Mouse (Mus musculus) ovary, postnatal 14 days (tissue): ENCODE measurements around the gene Nptx1.
A peak's percentile ranks its signal among the peaks of the same experiment; 100 is the strongest.

Source experiments
- DNase-seq: peaks from one replicate; pipeline ENCODE4 v3.0.0; 2022; ENCODE audit warnings: low spot score

The Nptx1 gene

GRCm38 (mm10) chr11:119522779-119523178 is 24.8 kb downstream of the Nptx1 start:
- DNase-seq, result no peak

GRCm38 (mm10) chr11:119521920-119522710 is 25.4 kb downstream of the Nptx1 start:
- no peak for DNase-seq

GRCm38 (mm10) chr11:119520713-119521063 is 26.9 kb downstream of the Nptx1 start:
- DNase-seq, result no peak

GRCm38 (mm10) chr11:119520005-119520712 is 27.4 kb downstream of the Nptx1 start:
- no peak for DNase-seq

GRCm38 (mm10) chr11:119519387-119519786 is 28.2 kb downstream of the Nptx1 start:
- DNase-seq, result no peak

GRCm38 (mm10) chr11:119516677-119517361 is 30.7 kb downstream of the Nptx1 start:
- DNase-seq, result no peak

GRCm38 (mm10) chr11:119515823-119516676 is 31.5 kb downstream of the Nptx1 start:
- DNase-seq, result no peak

- DNase-seq, result no peak
Measured at GRCm38 (mm10) chr11:119514967-119515636, 32.5 kb downstream of the Nptx1 start.

- DNase-seq, result no peak
Measured at GRCm38 (mm10) chr11:119514108-119514860, 33.3 kb downstream of the Nptx1 start.

GRCm38 (mm10) chr11:119513038-119513659 is 34.4 kb downstream of the Nptx1 start:
- no peak for DNase-seq

- DNase-seq, result no peak
Measured at GRCm38 (mm10) chr11:119509165-119509776, 38.3 kb downstream of the Nptx1 start.

GRCm38 (mm10) chr11:119507772-119508171 is 39.8 kb downstream of the Nptx1 start:
- no peak for DNase-seq

- no peak for DNase-seq
Measured at GRCm38 (mm10) chr11:119506386-119506785, 41.2 kb downstream of the Nptx1 start.

GRCm38 (mm10) chr11:119503675-119504074 is 43.9 kb downstream of the Nptx1 start:
- DNase-seq, result peak; percentile 75

GRCm38 (mm10) chr11:119500011-119500410 is 47.5 kb downstream of the Nptx1 start:
- no peak for DNase-seq

GRCm38 (mm10) chr11:119499297-119499696 is 48.3 kb downstream of the Nptx1 start:
- DNase-seq, result no peak

- no peak for DNase-seq
Measured at GRCm38 (mm10) chr11:119497451-119497850, 50.1 kb downstream of the Nptx1 start.

- DNase-seq, result no peak
Measured at GRCm38 (mm10) chr11:119496147-119496546, 51.4 kb downstream of the Nptx1 start.

GRCm38 (mm10) chr11:119493516-119493915 is 54.0 kb downstream of the Nptx1 start:
- no peak for DNase-seq

- no peak for DNase-seq
Measured at GRCm38 (mm10) chr11:119492830-119493229, 54.7 kb downstream of the Nptx1 start.
